Mouse (Mus musculus) MEL (cell line): ENCODE measurements around the gene Med12l. TPM values are rescaled to one million over a fixed set of nuclear protein-coding genes. Genes with fewer than 3 reads are reported as not detected.

ENCODE experiments used
- DNase-seq: peaks from one replicate; pipeline ENCODE4 v3.0.0; 2011; ENCODE audit warnings: low read depth, low spot score
- H3K27ac ChIP-seq: 2 replicates; pipeline ENCODE4 v1.5.1; 2012; ENCODE audit warnings: low read depth, mild to moderate bottlenecking, control low read depth, low read length, moderate library complexity; ENCODE audit not compliant: control insufficient read depth
- H3K27me3 ChIP-seq, 2 experiments: fragments of 150-350 bp in 1 of 2; sonication (generic) in 1 of 2; 2 replicates each; pipeline ENCODE4 v1.6.1; 2012; ENCODE audit warnings: low read length in 2 of 2, mild to moderate bottlenecking in 2 of 2, improper control_type of control experiment in 1 of 2, moderate library complexity in 1 of 2; ENCODE audit not compliant: insufficient read depth in 2 of 2, control insufficient read depth in 1 of 2
- H3K36me3 ChIP-seq, 2 experiments: 2 replicates each; pipeline ENCODE4 v1.6.1; 2012 to 2014; ENCODE audit warnings: low read length in 2 of 2, improper control_type of control experiment in 1 of 2, inconsistent platforms in 1 of 2, mild to moderate bottlenecking in 1 of 2; ENCODE audit not compliant: insufficient read depth in 2 of 2, control insufficient read depth in 1 of 2
- H3K4me1 ChIP-seq, 2 experiments: fragments of 150-350 bp in 1 of 2; sonication (generic) in 1 of 2; 2 replicates each; pipeline ENCODE4 v1.6.1; 2012; ENCODE audit warnings: low read length in 2 of 2, improper control_type of control experiment in 1 of 2, mild to moderate bottlenecking in 1 of 2; ENCODE audit not compliant: insufficient read depth in 2 of 2, control insufficient read depth in 1 of 2
- H3K4me3 ChIP-seq, 2 experiments: fragments of 150-350 bp in 1 of 2; sonication (generic) in 1 of 2; 2 replicates each; pipeline ENCODE4 v1.5.1; 2012; ENCODE audit warnings: low read depth in 2 of 2, low read length in 2 of 2, mild to moderate bottlenecking in 2 of 2, moderate library complexity in 2 of 2, control low read depth in 1 of 2, improper control_type of control experiment in 1 of 2; ENCODE audit not compliant: control insufficient read depth in 1 of 2, insufficient read depth in 1 of 2
- H3K79me2 ChIP-seq: 2 replicates; pipeline ENCODE4 v1.6.1; 2012; ENCODE audit warnings: mild to moderate bottlenecking, low read length, moderate library complexity; ENCODE audit not compliant: control insufficient read depth, poor library complexity, insufficient read depth
- H3K9ac ChIP-seq: 2 replicates; pipeline ENCODE4 v1.6.1; 2012; ENCODE audit warnings: low read depth, mild to moderate bottlenecking, control low read depth, low read length, moderate library complexity; ENCODE audit not compliant: control insufficient read depth, poor library complexity, severe bottlenecking
- H3K9me3 ChIP-seq: fragments of 150-350 bp; sonication (generic); replicated peaks from 2 replicates; pipeline ENCODE4 v1.6.1; 2012; ENCODE audit warnings: mild to moderate bottlenecking, low read length, improper control_type of control experiment, moderate library complexity; ENCODE audit not compliant: insufficient read depth
- BHLHE40 ChIP-seq: IDR thresholded peaks from 2 replicates; pipeline ENCODE4 v1.6.1; 2012; ENCODE audit warnings: low read depth, mild to moderate bottlenecking, inconsistent platforms, low read length, improper control_type of control experiment, borderline replicate concordance
- CHD1 ChIP-seq: IDR thresholded peaks from 2 replicates; pipeline ENCODE4 v1.6.1; 2012; ENCODE audit warnings: low read depth, mild to moderate bottlenecking, inconsistent platforms, low read length, improper control_type of control experiment
- EP300 ChIP-seq, 2 experiments: IDR thresholded peaks; 2 replicates each; pipeline ENCODE4 v1.6.1; 2011; ENCODE audit warnings: improper control_type of control experiment in 2 of 2, low read length in 2 of 2, low read depth in 1 of 2, mild to moderate bottlenecking in 1 of 2
- JUND ChIP-seq: IDR thresholded peaks from 2 replicates; pipeline ENCODE4 v1.6.1; 2011; ENCODE audit warnings: low read depth, mild to moderate bottlenecking, improper control_type of control experiment, low read length
- MAFK ChIP-seq: IDR thresholded peaks from 2 replicates; pipeline ENCODE4 v1.6.1; 2011; ENCODE audit warnings: low read depth, mild to moderate bottlenecking, low read length, improper control_type of control experiment, borderline replicate concordance
- MAX ChIP-seq: IDR thresholded peaks from 2 replicates; pipeline ENCODE4 v1.6.1; 2011; ENCODE audit warnings: low read length, improper control_type of control experiment
- MAZ ChIP-seq: IDR thresholded peaks from 2 replicates; pipeline ENCODE4 v1.6.1; 2012; ENCODE audit warnings: low read depth, mild to moderate bottlenecking, inconsistent platforms, low read length, improper control_type of control experiment
- MXI1 ChIP-seq: IDR thresholded peaks from 2 replicates; pipeline ENCODE4 v1.6.1; 2011; ENCODE audit warnings: mild to moderate bottlenecking, low read depth, low read length, improper control_type of control experiment
- NELFE ChIP-seq: IDR thresholded peaks from 2 replicates; pipeline ENCODE4 v1.6.1; 2011; ENCODE audit warnings: low read depth, low read length, improper control_type of control experiment
- RCOR1 ChIP-seq: IDR thresholded peaks from 2 replicates; pipeline ENCODE4 v1.6.1; 2012; ENCODE audit warnings: low read depth, mild to moderate bottlenecking, inconsistent platforms, low read length, improper control_type of control experiment
- TAL1 ChIP-seq: IDR thresholded peaks from 2 replicates; pipeline ENCODE4 v1.6.1; 2012; ENCODE audit warnings: mild to moderate bottlenecking, inconsistent platforms, low read length, moderate library complexity, mixed read lengths
- TCF12 ChIP-seq: IDR thresholded peaks from 2 replicates; pipeline ENCODE4 v1.6.1; 2014; ENCODE audit warnings: low read depth, mild to moderate bottlenecking, inconsistent platforms, low read length, improper control_type of control experiment, moderate library complexity
- USF1 ChIP-seq: IDR thresholded peaks from 2 replicates; pipeline ENCODE4 v1.6.1; 2014; ENCODE audit warnings: low read depth, mild to moderate bottlenecking, inconsistent platforms, low read length, improper control_type of control experiment, moderate library complexity
- ZC3H11A ChIP-seq: IDR thresholded peaks from 2 replicates; pipeline ENCODE4 v1.6.1; 2012; ENCODE audit warnings: low read depth, mild to moderate bottlenecking, inconsistent platforms, low read length, improper control_type of control experiment
- ZMIZ1 ChIP-seq: IDR thresholded peaks from 2 replicates; pipeline ENCODE4 v1.6.1; 2012; ENCODE audit warnings: low read depth, mild to moderate bottlenecking, inconsistent platforms, low read length, improper control_type of control experiment, moderate library complexity
- ZNF384 ChIP-seq: IDR thresholded peaks from 2 replicates; pipeline ENCODE4 v1.6.1; 2012; ENCODE audit warnings: low read depth, mild to moderate bottlenecking, inconsistent platforms, low read length, improper control_type of control experiment
- polyA plus RNA-seq, 2 experiments: library from polyadenylated mRNA; stranded (reverse) in 1 of 2; unstranded in 1 of 2; fragments of >175 nt in 1 of 2; fragments of >200 nt in 1 of 2; gene quantifications; 2 replicates each; pipeline versions ENCODE4 v1.2.1 to v1.2.4; 2012; ENCODE audit warnings: low replicate concordance in 2 of 2, low read depth in 1 of 2; ENCODE audit not compliant: insufficient read length in 2 of 2, insufficient read depth in 1 of 2, missing spikeins in 1 of 2
- total RNA-seq: library from RNA; depleted of rRNA; stranded (reverse); fragments of 300-350 nt; gene quantifications from 2 replicates; pipeline ENCODE4 v1.2.3, GENCODE M21; 2012

The Med12l gene
- total and polyA plus RNA-seq, 3 experiments, result 0.03 TPM; not detected in 2

- Histone ChIP-seq H3K4me3 (no peak overlapping the region), H3K79me2 (no peaks in the 10 kb centered on the region), H3K4me1 (no peaks in the 10 kb centered on the region), H3K27me3 (peaks cover 0 to 3% of the 10 kb centered on the region in 2 experiments; a peak in 2 of 4 replicates), H3K27ac (no peak overlapping the region), H3K9ac (no peak overlapping the region), H3K36me3 (no peaks in the 10 kb centered on the region; a peak in 1 of 4 replicates), H3K9me3 (no peaks in the 10 kb centered on the region)
- TF ChIP-seq EP300 (IDR thresholded peaks at IDR 0.05; ENCODE audit: low read depth in 1 of 2, low read length in 2 of 2), result 0 out of 4 replicates have a peak, but pooled peaks of 1 of the 2 experiments have one; percentile 13
- TF ChIP-seq ZNF384, result no peak
- DNase-seq, result no peak
Measured at GRCm38 (mm10) chr3:59222303-59222702, 216.7 kb downstream of the Med12l start.

DNA sequence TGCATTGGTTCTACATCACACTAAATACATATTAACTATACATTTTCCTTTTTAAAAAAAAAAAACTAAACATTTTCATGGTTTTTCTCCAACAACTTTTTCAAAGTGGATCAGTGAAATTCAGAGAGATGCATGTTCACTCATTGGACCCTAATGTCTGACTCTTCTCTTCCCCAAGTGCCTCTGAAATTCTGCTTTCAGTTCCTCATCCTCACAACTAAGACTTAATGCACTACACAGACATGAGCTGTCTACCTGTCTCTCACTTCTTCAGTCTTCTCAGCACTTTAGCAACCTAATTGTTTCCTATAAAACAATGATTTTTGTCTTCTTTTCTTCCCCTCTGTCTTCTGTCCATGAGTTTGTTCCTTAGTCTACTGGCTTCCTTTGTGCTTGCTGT is 219.8 kb downstream of the Med12l start:
- no peak for TF ChIP-seq ZC3H11A
- TF ChIP-seq CHD1, result no peak
- no peak for TF ChIP-seq NELFE
- no peak for TF ChIP-seq ZNF384
- TF ChIP-seq MXI1, result no peak
- no peak for TF ChIP-seq JUND
- TF ChIP-seq USF1, result no peak
- no peak for TF ChIP-seq BHLHE40
- no peak for TF ChIP-seq MAFK
- no peak for TF ChIP-seq TAL1
- no peak for TF ChIP-seq RCOR1
- H3K36me3 ChIP-seq, result no peaks in the 10 kb centered on the region; a peak in 1 of 4 replicates
- no peaks in the 10 kb centered on the region for H3K9me3 ChIP-seq
- peaks cover 0 to 3% of the 10 kb centered on the region in 2 experiments; a peak in 1 of 4 replicates for H3K27me3 ChIP-seq
- H3K9ac ChIP-seq, result no peak overlapping the region
- H3K79me2 ChIP-seq, result no peaks in the 10 kb centered on the region
- no peak for DNase-seq
- no peak overlapping the region for H3K27ac ChIP-seq
- no peak overlapping the region for H3K4me3 ChIP-seq
- H3K4me1 ChIP-seq, result no peaks in the 10 kb centered on the region

- Histone ChIP-seq H3K27ac (no peak overlapping the region), H3K9me3 (no peaks in the 10 kb centered on the region), H3K27me3 (peaks cover 0 to 3% of the 10 kb centered on the region in 2 experiments; a peak in 1 of 4 replicates), H3K4me1 (no peaks in the 10 kb centered on the region), H3K36me3 (no peaks in the 10 kb centered on the region), H3K79me2 (no peaks in the 10 kb centered on the region), H3K9ac (no peak overlapping the region), H3K4me3 (no peak overlapping the region)
- DNase-seq, result no peak
- TF ChIP-seq USF1, result no peak
- no peak for TF ChIP-seq TCF12
- TF ChIP-seq MAX, result no peak
- TF ChIP-seq ZMIZ1, result no peak
- TF ChIP-seq MAFK, result no peak
- no peak for TF ChIP-seq MAZ
Measured at GRCm38 (mm10) chr3:59227696-59228095, 222.1 kb downstream of the Med12l start.
